Mouse (Mus musculus) midbrain, embryonic 13.5 days (tissue): Measurements from ENCODE around the gene Zfp637. TPM values are rescaled to one million over a fixed set of nuclear protein-coding genes. Genes with fewer than 3 reads are reported as not detected.
A peak's percentile ranks its signal among the peaks of the same experiment; 100 is the strongest.

Source experiments
- ATAC-seq: fragments of 200-750 bp; cut with Nextera tagmentation; 2 replicates; pipeline ENCODE4 v1.8.0; 2017; ENCODE audit warnings: mild to moderate bottlenecking, moderate TSS enrichment, moderate library complexity
- H3K27ac ChIP-seq: fragments of 300-500 bp; sonication (generic); 2 replicates; pipeline ENCODE4 v1.5.1; 2015; ENCODE audit warnings: inconsistent platforms, mild to moderate bottlenecking, moderate library complexity
- H3K27me3 ChIP-seq: fragments of 300-500 bp; sonication (generic); 2 replicates; pipeline ENCODE4 v1.6.1; 2015; ENCODE audit warnings: mild to moderate bottlenecking, inconsistent platforms
- H3K36me3 ChIP-seq: fragments of 300-500 bp; sonication (generic); 2 replicates; pipeline ENCODE4 v1.6.1; 2015; ENCODE audit warnings: mild to moderate bottlenecking, inconsistent platforms
- H3K4me1 ChIP-seq: fragments of 300-500 bp; sonication (generic); replicated peaks from 2 replicates; pipeline ENCODE4 v1.6.1; 2015; ENCODE audit warnings: inconsistent platforms
- H3K4me2 ChIP-seq: fragments of 300-500 bp; sonication (generic); replicated peaks from 2 replicates; pipeline ENCODE4 v1.6.1; 2015; ENCODE audit warnings: moderate library complexity, mild to moderate bottlenecking, inconsistent platforms
- H3K4me3 ChIP-seq: fragments of 300-500 bp; sonication (generic); replicated peaks from 2 replicates; pipeline ENCODE4 v1.5.1; 2015; ENCODE audit warnings: mild to moderate bottlenecking, inconsistent platforms
- H3K9ac ChIP-seq: fragments of 300-500 bp; sonication (generic); replicated peaks from 2 replicates; pipeline ENCODE4 v1.6.1; 2015; ENCODE audit warnings: mild to moderate bottlenecking, inconsistent platforms
- H3K9me3 ChIP-seq: fragments of 300-500 bp; sonication (generic); 2 replicates; pipeline ENCODE4 v1.6.1; 2016; ENCODE audit warnings: mild to moderate bottlenecking, inconsistent platforms
- WGBS: fragments of 180-500 bp; shearing (Covaris S2); methylation state at CpG from one replicate; pipeline ENCODE4 v1.1.7; 2015; 5-methylcytosine and 5-hydroxymethylcytosine counted together
- polyA plus RNA-seq: library from polyadenylated mRNA; unstranded; fragments of >200 nt; fragmentation: Nextera tagmentation; extraction: Ambion mirVana; gene quantifications from 2 replicates; pipeline ENCODE4 v1.2.1, GENCODE M21; 2015

Zfp637 gene
- 147 and 153 TPM in 2 replicates for polyA plus RNA-seq

DNA sequence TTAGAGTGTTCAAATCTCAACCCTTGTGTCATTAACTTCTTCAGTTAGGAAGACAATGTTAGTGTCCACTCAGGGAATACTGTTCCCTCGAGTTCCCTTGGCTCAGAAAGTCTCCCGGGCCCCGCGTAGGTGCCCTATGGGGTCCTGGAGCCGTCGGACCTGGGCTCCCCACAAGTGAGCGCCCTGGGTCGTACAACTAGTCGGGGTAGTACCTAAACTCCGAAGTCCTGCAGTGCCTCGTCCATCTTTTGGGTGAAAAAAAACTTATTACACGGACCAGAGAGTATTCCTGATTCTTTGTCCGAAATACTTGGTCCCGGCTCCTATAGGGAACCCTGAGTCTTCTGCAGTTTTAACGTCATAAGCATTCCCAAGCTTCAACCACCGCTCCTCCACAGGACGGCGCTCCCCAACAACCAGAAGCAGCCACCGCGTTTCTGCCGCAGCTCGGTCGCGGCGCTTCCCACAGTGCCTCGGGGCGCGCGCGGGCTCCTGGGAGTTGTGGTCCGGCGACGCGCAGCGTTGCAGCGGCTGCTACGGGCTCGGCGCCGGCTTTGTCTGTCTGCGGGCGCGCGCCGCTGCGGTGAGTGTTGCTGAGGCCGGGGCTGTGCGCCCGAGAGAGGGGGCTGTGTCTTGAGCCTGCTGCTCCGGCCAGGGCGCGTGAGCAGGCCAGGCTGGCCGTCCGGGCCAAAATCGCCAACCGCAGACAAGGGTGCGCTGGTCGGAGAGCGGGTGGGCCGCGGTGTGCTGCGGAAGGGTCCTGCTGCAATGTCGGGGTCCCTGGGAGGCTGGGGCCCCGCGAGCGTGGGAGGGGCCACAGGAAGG, at the start of gene Zfp637:
Gene Zfp637 (plus strand): TSS at position 495 of the 825 bp plus-strand sequence.
- Histone ChIP-seq H3K27ac (peak within 1 kb of the TSS; percentile 97), H3K9me3 (no peaks in the 10 kb centered on the region), H3K4me1 (peaks cover 16% of the 10 kb centered on the region), H3K4me2 (peak within 1 kb of the TSS; percentile 71), H3K4me3 (peak within 1 kb of the TSS; percentile 91), H3K36me3 (peaks cover 31% of the 10 kb centered on the region), H3K27me3 (no peaks in the 10 kb centered on the region), H3K9ac (peak within 1 kb of the TSS; percentile 98)
- peak; percentile 98 for ATAC-seq
- whole genome bisulfite sequencing, result under 1% methylated on average over 66 of the region's 66 CpGs

DNA sequence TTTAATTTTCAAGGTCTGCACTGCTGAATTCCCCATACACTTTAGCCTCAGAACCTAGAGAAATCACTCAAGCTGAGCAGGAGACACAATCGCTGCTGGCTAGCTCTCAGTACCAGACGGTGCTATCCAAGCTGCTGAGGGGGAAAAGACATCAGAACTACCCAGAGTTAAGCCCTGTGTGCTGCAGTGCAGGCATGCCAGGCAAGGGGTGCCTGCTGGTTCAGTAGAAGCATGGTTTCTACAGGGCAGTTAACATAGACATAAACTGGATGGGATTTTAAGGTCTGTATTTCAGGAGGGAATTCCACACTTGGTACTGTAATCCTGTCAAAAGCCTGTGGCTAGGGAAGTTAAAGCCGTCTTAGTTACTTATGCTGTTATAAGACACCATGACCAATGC, 45.7 kb upstream of the Zfp637 start:
- H3K4me1 ChIP-seq, result no peaks in the 10 kb centered on the region
- H3K36me3 ChIP-seq, result no peaks in the 10 kb centered on the region
- no peak overlapping the region for H3K27ac ChIP-seq
- no peak overlapping the region for H3K9ac ChIP-seq
- H3K9me3 ChIP-seq, result no peaks in the 10 kb centered on the region; the same call in 1 of the 2 replicates
- no peak for ATAC-seq
- no peak overlapping the region for H3K4me2 ChIP-seq
- H3K4me3 ChIP-seq, result no peak overlapping the region
- H3K27me3 ChIP-seq, result no peaks in the 10 kb centered on the region
- WGBS, result 90% methylated on average over 3 of the region's 3 CpGs

DNA sequence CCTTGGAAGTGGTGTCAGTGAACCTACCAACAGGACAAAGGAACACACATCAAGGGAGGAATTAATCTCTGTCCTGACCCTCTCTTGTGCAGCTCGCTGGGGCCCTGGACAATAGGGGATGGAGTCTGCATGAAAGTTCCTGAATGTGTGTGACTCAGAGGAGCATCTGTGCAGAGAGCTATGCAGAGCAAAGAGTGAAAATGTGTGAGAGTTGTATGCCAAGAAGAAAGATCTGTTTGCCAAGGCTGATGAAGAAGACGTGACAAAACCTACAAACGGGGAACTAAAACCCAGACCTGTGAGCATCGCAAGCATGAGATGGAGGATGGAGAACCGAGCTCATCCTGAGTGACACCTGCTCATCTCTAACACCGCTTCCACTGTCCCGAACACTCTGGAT, 40.2 kb upstream of the Zfp637 start:
- no peak overlapping the region for H3K9ac ChIP-seq
- H3K4me2 ChIP-seq, result no peak overlapping the region
- peaks cover 2% of the 10 kb centered on the region; the same call in 1 of the 2 replicates for H3K27me3 ChIP-seq
- WGBS, result 78% methylated on average over 7 of the region's 7 CpGs
- no peaks in the 10 kb centered on the region for H3K4me1 ChIP-seq
- H3K4me3 ChIP-seq, result no peak overlapping the region
- no peaks in the 10 kb centered on the region for H3K36me3 ChIP-seq
- no peaks in the 10 kb centered on the region; the same call in 1 of the 2 replicates for H3K9me3 ChIP-seq
- ATAC-seq, result no peak
- H3K27ac ChIP-seq, result no peak overlapping the region

DNA sequence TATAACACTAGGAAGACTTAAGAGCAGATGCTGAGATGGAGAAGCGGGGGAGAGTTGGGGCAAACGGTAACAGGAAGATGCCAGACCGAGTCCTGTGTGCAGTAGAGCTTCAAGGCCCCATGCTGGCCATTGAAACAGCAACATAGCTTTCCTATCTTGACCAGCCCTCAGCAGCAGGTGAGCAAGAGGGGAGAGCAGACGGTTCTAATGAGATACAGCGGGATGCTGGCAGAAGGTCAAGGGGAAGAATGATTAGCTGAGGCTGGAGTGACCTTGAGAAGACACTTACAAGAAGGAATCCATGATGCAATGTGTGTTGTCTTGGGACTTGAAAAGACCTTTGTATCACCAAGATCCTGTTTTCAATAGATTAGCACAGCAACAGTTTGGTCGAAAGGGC, 39.2 kb upstream of the Zfp637 start:
- Histone ChIP-seq H3K9ac (no peak overlapping the region), H3K4me2 (no peak overlapping the region), H3K36me3 (no peaks in the 10 kb centered on the region), H3K4me3 (no peak overlapping the region), H3K9me3 (no peaks in the 10 kb centered on the region), H3K27me3 (peaks cover 5% of the 10 kb centered on the region), H3K27ac (no peak overlapping the region), H3K4me1 (no peaks in the 10 kb centered on the region)
- 72% methylated on average over 6 of the region's 6 CpGs for WGBS
- ATAC-seq, result no peak

DNA sequence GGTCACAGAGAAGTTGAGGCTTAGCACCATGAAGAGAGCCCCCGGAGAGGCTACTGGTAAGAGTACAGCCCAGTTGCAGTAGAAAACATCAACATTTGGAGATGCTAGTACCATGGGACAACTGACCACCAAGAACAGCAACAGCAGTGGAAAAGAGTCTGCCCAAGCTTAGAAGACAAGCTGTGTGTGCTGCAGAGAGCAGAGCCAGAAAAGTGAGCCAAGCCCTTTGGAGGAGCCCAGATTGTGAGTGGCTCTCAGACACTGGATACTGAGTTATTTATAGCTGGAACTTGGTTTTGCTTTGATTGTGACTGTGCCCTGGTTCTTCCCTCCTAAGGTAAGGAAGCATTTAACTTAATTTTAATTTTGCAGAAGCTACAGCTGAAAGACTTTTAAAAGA, 33.2 kb upstream of the Zfp637 start:
- WGBS, result 83% methylated on average over 1 of the region's 1 CpGs
- Histone ChIP-seq H3K36me3 (no peaks in the 10 kb centered on the region), H3K4me2 (no peak overlapping the region), H3K9ac (no peak overlapping the region), H3K9me3 (no peaks in the 10 kb centered on the region), H3K4me1 (no peaks in the 10 kb centered on the region), H3K4me3 (no peak overlapping the region), H3K27ac (no peak overlapping the region), H3K27me3 (peaks cover 16% of the 10 kb centered on the region; the same call in 1 of the 2 replicates)
- ATAC-seq, result no peak

DNA sequence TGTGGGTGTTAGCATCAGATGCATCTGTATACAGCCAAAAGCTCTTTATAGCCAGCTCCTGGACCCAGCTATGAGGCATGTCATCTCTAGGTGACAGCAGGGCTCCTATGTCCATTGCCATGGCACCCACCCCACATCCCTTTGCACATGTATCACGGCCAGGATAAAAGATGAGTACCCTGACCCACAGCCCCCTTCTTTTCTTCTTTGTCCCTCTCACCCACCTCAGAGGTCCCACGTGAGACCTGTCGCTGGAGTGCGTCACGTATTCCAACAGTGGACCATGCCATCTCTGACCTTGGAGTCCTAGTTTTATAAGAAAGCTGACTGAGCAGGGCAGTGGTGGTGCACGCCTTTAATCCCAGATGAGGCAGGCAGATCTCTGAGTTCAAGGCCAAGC, 31.2 kb upstream of the Zfp637 start:
- no peaks in the 10 kb centered on the region for H3K36me3 ChIP-seq
- H3K27me3 ChIP-seq, result peaks cover 17% of the 10 kb centered on the region; the same call in 1 of the 2 replicates
- H3K4me3 ChIP-seq, result no peak overlapping the region
- ATAC-seq, result no peak
- H3K9me3 ChIP-seq, result no peaks in the 10 kb centered on the region
- no peak overlapping the region for H3K9ac ChIP-seq
- WGBS, result 94% methylated on average over 6 of the region's 6 CpGs
- H3K4me1 ChIP-seq, result no peaks in the 10 kb centered on the region
- no peak overlapping the region for H3K27ac ChIP-seq
- H3K4me2 ChIP-seq, result no peak overlapping the region

DNA sequence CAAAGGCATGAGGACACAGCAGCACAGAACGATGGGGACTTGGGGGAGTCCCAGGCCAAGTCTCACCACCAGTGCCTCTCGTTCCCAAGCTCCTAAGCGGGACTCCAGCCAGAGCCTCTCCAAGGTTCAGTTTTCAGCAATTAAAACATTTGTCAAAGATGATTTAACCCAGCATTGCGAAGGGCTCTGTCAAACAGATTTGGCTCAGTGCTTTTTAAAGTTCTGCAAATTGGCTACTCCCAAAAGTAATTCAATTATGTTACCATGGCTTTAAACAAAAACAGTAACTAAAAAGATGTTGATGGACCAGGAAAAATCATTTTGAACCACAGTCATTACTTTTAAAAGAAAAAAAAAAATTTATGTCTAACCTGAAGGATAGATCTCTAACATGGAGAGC, 30.3 kb upstream of the Zfp637 start:
- H3K4me1 ChIP-seq, result no peaks in the 10 kb centered on the region
- no peak overlapping the region for H3K27ac ChIP-seq
- H3K9ac ChIP-seq, result no peak overlapping the region
- no peak for ATAC-seq
- 81% methylated on average over 4 of the region's 4 CpGs for WGBS
- H3K4me2 ChIP-seq, result no peak overlapping the region
- no peak overlapping the region for H3K4me3 ChIP-seq
- no peaks in the 10 kb centered on the region for H3K9me3 ChIP-seq
- peaks cover 24% of the 10 kb centered on the region for H3K27me3 ChIP-seq
- H3K36me3 ChIP-seq, result no peaks in the 10 kb centered on the region

DNA sequence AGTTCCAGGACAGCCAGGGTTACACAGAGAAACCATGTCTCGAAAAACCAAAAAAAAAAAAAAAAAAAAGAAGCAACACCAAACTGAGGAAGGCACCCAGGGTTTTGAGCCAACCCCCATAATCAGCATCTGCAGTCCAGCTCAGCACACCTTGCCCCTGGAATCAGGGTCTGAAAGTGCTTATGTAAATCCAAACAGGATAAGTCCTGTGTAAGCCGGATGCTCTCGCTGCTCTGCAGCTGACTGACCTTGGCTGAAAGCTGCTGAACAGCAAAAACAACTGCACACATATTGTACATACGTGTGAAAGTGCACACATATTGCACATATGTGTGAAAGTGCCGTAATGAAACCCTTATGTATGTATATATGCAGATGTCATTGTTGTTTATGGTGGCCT, 29.7 kb upstream of the Zfp637 start:
- Histone ChIP-seq H3K9me3 (no peaks in the 10 kb centered on the region), H3K4me1 (no peaks in the 10 kb centered on the region), H3K4me2 (no peak overlapping the region), H3K36me3 (no peaks in the 10 kb centered on the region), H3K27me3 (peaks cover 30% of the 10 kb centered on the region), H3K27ac (no peak overlapping the region), H3K9ac (no peak overlapping the region), H3K4me3 (no peak overlapping the region)
- ATAC-seq, result no peak
- 88% methylated on average over 5 of the region's 5 CpGs for WGBS

DNA sequence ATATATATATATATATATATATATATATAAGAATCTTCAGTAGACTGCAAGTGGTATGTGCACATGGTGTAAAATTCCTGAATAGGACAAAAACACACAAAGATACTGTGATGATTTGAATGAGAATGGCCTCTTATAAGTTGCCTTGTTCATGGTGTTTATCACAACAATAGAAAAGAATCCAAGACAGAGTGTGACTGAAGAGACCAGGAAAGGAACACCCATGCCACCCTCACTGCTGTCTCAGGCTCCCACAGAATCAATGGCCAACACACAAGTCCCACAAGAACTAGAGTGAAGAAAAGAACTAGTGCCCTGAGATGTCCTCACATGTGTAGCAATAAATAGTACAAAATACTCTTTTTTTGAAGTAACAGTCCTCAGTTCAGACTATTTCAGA, 26.3 kb upstream of the Zfp637 start:
- Histone ChIP-seq H3K9me3 (no peaks in the 10 kb centered on the region), H3K9ac (no peak overlapping the region), H3K4me3 (no peak overlapping the region), H3K4me1 (peaks cover 4% of the 10 kb centered on the region; the same call in 1 of the 2 replicates), H3K4me2 (no peak overlapping the region), H3K36me3 (no peaks in the 10 kb centered on the region), H3K27me3 (peaks cover 48% of the 10 kb centered on the region), H3K27ac (no peak overlapping the region)
- ATAC-seq, result no peak

DNA sequence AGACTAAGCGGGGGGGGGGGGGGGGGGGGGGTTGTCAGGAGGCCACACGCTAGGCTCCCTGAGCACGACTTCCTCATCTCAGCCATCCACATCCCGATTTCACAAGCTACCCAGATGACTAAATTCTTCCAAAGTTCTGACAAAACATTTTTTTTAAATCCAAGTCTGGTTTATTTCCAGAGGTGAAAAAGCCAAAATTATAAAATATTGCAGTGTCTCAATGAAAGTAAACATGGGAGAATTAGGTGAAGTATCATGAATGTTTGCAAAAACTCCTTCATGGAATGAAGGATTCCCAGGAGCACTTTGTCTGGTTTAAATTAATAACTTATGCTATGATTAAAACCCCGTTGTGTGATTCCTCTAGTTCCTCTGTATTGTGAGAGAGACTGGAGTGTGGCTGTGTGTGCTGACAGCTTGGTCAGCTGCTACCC, 23.9 kb upstream of the Zfp637 start:
- peaks cover 10% of the 10 kb centered on the region; the same call in 1 of the 2 replicates for H3K4me1 ChIP-seq
- no peaks in the 10 kb centered on the region for H3K9me3 ChIP-seq
- no peak overlapping the region for H3K9ac ChIP-seq
- WGBS, result 80% methylated on average over 5 of the region's 5 CpGs
- no peak for ATAC-seq
- H3K36me3 ChIP-seq, result no peaks in the 10 kb centered on the region
- H3K27me3 ChIP-seq, result peaks cover 67% of the 10 kb centered on the region
- H3K27ac ChIP-seq, result no peak overlapping the region
- H3K4me2 ChIP-seq, result no peak overlapping the region
- H3K4me3 ChIP-seq, result no peak overlapping the region

DNA sequence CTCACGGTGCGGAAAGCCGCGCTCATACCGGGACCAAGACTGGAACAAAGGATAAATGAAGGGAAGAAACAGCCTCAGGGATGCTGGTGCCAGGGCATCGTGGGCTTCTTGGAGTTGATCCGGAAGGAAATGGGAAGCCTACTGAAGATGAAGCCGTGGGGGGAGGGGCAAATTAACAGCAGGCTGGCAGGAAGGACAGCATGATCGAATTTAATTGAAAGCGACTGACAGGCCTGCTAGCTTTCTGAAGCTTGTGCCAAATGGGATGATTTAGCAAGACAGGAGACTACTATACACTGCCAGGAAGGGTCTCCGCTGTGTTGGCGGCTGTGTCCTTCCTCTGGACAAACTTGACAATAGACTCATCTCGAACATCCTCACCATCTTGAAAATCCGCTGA, 20.7 kb upstream of the Zfp637 start:
- H3K4me3 ChIP-seq, result no peak overlapping the region
- 79% methylated on average over 14 of the region's 14 CpGs for WGBS
- ATAC-seq, result no peak
- no peak overlapping the region for H3K27ac ChIP-seq
- H3K9ac ChIP-seq, result no peak overlapping the region
- H3K4me1 ChIP-seq, result peaks cover 10% of the 10 kb centered on the region; the same call in 1 of the 2 replicates
- no peaks in the 10 kb centered on the region for H3K36me3 ChIP-seq
- H3K4me2 ChIP-seq, result no peak overlapping the region
- no peaks in the 10 kb centered on the region for H3K9me3 ChIP-seq
- peaks cover 85% of the 10 kb centered on the region for H3K27me3 ChIP-seq

DNA sequence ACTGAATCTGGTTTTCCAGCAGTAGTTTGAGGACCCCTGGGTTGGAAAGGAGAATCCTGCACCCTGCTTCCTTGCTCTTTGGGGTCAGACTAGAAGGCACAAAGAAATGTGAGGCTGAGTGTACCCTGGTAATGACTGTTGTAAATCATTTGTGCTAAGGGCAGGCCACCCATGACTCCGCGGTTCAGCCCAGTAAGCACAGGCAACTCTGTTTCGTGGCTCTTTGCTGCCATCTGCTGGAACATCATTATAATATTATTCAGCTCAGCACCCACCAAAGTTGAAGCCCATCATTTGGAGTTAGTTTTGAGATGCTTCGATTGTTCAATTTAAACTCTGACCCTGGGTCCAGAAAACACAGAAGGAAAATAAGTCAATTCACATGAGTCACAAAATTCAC, 15.6 kb upstream of the Zfp637 start:
- Histone ChIP-seq H3K36me3 (no peaks in the 10 kb centered on the region), H3K27ac (no peak overlapping the region), H3K9ac (no peak overlapping the region), H3K4me1 (0 out of 2 replicates have a peak, but pooled peaks cover under 1% of the 10 kb centered on the region), H3K4me3 (no peak overlapping the region), H3K27me3 (peaks cover 71% of the 10 kb centered on the region), H3K9me3 (no peaks in the 10 kb centered on the region), H3K4me2 (no peak overlapping the region)
- peak; percentile 80 for ATAC-seq
- 16% methylated on average over 4 of the region's 4 CpGs for WGBS
